Mouse (Mus musculus) fibroblast of lung, adult 2 months (primary cell): ENCODE measurements around the gene Med13.
A peak's percentile ranks its signal among the peaks of the same experiment; 100 is the strongest.
"Not testable (repeated sequence)": the region's sequence is repeated elsewhere in the genome, so short reads cannot be mapped to it uniquely, and the experiment has no call there.

Experiments used
- DNase-seq: peaks from one replicate; pipeline ENCODE4 v3.0.0-alpha.2; 2011; ENCODE audit warnings: low read depth

The Med13 gene

DNA sequence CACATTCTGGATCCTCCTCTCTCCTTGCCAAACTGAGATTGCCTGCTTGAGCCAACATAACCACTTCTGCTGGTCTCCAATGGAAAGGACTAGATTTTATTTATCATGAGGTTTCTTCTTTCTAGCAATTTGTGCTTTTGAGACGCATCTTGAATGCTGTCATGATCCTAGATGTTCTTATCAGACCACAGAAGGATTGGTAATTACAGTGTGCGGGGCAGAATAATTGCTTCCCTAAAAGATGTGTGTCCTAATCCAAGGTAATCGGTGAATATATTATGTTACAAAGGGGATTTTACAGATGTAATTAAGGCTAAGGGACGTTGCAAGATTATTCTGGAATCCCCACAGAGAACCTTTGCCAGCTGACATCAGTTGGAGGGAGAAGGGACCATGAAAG, 21.6 kb upstream of the Med13 start:
- no peak for DNase-seq

DNA sequence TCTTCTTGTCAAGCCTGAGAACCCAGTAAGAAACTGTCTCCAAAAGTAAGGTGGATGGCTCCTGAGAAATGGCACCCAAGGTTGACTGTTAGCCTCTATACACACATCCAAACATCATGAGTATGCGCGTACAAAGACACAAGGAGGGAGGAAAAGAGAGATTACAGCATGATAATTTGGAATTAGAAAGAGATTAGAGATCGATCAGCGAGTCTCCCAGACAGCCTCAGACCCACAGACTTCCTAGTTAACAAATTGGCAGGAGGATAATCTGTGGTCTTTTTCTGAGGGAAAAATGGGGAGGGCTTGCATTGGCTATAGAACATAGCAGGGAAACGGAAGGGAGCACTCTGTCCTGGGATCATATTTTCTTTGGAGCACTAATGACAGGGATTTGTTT, 20.4 kb upstream of the Med13 start:
- DNase-seq = no peak

DNA sequence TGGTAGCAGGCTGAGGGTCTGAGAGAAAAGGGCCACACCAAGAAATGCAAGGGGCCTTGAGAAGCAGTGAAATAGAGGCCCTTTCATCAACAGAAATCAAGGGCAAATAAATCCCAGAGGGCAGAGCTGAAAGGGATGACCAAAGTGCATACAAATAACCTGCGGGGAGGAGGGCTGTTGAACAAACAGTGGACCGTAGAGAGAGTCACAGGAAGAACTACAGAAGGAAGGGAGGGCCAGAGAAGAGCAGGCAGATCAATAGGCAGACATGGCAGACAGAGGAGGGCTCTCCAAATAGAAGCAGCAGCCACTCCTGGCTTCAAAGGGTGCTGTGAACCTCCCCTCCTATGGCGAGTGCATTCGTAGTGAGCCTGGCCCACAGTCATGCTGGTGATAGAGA, 19.3 kb upstream of the Med13 start:
- DNase-seq = no peak

DNA sequence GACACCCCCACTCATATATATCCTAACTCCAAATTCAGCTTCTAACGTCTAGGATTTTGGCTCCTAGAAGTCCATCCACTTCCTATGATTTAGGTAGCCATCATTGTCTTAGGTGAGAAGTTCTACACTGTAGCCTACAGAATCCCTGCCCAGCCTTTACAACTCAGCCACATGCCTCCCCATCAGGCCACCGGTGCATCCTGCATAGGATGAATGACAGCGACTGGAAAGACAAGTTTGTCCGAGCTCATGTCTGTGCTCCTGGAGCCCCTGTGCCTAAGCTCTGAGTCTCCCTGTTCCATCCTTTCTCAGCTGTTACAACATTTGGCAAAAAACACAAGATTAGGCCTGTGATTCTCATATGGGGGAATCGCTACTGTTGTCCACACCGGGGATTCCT, 17.7 kb upstream of the Med13 start:
- no peak for DNase-seq

DNA sequence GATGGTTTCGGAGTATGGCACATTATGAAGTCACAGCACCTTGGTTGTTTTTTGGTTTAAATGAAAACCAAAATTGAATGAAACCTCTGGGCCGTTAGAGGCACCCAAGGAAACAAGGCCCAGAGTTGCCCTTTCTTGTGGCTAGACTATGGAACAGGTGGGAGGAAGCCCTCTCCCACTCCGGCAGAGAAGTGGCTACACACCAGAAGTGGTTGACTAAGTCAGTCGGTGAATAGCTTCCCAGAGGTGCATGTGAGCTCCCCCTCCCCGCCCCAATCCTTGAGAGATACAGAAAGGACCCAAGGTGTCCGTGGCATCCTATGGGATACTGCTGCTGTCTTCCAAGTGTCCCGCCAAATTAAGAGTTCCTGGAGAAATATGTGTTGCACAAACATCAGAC, 13.9 kb upstream of the Med13 start:
- DNase-seq = no peak

DNA sequence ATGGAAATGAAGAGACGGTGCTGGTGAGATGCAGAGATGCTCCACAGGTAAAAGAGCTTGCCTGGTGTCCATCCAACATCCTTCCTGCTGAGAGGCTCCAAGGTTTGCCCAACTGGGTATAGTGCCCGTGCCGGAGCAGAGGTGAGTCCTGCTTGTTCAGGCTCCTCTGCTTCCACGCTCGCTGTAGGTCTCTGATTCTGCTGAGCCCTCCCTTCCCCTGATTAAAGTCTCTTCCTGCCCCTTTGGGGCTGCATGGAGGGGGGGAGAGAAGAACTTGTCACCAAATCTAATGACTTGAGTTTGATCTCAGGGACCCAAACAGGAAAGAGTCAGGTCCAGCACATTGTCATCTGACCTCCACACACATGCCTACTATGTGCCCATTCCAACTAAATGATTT, 12.5 kb upstream of the Med13 start:
- no peak for DNase-seq

DNA sequence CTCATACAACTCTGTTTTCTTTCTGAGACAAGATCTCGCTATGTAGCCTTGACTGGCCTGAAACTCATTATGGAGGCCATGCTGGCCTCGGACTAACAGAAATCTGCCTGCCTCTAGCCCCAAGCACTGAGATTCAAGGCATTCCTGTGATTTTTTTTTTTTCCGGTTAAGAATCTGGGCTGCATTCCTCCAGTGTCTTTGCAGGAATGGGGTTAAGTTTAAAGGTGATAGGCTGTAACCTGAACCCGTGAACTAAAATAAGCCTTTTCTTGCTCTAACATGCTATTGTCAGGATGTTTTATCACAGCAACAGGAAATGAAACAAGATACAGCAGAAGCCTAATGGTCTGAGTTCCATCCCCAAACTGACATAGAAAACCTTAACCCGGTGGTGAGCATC, 11.6 kb upstream of the Med13 start:
- DNase-seq = no peak

DNA sequence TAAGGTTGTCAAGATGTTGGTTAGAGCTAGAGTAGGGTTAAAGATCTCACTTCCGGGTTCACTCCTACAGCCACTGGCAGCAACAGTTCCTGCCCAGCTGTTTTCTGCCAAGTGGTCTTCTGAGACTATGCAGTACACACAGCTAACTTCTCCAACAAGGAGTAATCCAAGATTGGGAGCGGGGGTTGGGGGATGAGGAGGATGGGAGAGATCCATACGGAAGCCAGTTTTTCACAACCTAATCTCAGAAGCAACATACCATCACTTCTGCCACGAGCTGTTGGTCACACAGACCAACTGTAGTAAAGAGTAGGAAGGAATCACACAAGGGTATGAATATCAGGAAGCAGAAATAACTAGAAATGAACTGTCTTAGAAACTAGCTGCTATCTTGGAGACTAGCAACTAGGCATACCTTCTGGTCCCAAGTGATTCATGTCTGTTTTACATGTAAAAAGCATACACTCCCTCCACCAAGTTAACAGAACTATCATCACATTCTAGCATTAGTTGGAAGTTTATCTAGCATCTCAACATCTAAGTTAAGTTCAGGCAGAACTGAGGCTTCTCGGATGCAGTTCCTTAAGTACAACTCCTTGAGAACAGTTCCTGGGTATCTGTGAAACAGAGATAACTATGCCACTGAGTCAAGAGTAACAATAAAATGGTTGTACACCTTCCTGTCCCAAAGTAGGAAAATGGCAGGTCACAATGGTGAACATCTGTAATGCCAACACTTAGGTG, 7.5 kb upstream of the Med13 start:
- DNase-seq = no peak

DNA sequence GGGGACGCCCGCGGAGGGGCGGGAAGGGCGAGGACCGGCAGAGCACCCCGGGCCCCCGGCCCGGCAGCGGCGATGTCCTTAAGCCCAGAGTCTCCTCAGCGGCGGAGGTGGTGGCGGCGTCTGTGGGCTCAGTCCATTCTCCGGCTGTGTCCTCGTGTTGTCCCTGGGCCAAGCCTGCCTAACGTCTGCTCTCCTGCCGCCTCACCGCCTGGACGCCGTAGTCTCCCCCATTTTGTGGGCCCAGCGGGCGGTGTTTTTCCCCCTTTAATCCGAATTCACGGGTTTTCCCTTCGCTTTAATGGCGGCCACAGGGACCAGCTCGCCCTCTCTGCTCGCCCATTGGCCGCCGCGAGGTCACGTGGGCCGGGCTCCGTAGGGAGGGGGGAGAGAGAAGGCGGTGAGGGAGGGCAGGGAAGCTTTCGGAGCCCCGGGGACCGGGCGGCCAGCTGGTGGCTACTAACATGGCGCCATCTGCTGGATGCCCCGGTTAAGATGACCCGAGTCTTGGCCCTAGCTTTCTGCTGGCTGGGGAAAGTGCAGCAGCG, 654 bp upstream of the Med13 start:
- peak; percentile 93 for DNase-seq

DNA sequence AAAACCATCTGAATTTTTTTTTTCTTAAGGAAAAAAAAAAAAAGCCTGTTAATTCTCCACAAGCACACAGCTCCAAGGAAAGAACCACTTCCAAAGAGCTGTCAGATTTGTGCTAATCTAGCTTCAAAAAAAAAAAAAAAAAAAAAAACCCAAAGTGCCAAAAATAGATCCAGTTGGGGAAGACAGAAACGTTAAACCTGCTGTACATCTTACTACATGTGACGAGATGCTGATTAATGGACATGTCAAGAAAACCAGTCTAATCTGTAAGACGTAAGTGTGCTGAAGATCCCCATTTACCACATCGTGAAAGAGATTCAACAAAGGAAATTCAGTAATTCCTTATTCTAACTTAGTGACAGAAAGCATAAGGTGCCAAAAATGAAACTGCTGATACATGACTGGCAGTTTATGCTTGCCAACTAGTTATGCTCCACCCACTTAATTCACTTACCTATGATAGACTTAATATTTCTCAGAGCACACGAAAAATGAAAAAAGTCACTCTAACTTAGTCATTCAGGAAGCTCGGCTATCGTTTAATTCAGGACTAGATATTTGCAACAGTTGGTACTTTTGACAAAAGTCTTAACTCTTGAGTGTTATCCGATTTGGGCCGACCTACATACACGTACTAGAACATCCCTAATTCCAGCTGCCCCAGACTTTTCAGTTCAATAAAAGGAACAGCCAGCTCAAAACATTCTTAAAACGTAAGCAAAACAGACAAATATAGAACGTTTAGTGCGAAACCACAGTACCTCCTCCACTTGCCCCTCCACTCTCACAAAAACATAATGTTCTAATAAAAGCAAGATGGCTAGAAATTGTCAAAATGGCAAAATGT, 1.2 kb downstream of the Med13 start:
- peak; percentile 26 for DNase-seq

DNA sequence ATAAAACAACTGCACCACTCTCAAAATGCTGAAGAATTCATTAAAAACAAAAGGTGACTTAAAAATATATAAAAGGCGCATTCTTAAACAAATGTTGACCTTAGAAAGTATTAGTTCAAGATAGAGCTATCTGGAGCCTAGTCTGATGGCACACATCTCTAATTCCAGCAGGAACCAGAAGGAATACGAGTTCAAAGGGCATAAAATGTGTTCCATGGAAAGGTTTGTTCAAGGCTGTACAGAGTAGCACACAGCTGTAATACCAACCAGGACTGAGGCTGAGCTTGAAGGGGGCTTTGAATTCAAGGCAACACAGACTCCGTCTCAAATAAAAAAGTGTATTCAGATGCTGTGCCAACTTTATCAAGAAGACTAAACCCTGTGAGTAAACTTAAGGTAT, 3.8 kb downstream of the Med13 start:
- no peak for DNase-seq

DNA sequence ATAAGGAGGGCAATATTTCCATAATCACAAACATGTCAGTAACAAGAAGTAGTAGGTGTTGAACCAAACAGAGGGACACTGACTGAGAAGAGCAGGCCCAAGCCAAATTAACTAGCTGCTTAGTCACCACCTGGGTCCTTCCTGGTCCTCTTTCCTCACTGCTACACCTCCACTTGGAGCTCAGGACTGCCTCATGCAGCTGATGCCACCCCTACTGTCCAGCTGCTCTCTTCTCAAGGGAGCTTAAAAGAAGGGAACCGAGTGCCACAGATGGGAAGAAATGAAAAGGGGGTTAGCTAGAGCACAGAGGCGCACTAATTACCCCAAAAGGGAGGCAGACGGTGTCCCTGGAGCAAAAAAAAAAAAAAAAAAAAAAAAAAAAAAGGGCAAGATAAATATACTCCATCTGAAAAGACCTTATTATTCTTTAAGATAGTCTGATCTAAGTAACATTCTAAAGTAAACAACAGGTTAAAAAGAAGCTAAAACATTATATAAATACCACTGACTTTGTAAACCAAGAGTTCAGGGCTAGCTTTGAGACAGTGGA, 5.6 kb downstream of the Med13 start:
- no peak for DNase-seq

DNA sequence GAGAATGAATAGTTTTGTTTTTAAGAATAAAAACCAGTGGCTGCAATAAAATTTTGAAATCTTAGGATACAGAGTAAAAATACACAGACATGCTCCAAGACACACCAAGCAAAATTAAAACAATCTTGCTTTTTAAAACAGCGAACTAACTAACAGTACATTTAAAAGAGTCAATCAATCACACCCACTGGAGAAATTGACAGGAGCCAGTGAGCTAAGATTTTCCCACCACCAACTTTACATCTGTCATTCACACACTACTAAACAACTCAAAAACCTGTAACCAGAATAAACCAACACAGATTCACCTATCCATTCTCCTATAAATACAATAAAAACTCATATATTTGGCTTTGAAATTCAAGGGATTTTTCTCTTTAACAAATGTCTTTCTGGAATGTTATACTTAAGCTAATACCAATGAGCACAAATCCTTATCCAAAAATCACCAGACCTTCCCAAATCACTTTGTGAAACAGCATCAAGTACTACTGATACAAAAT, 6.7 kb downstream of the Med13 start:
- no peak for DNase-seq

DNA sequence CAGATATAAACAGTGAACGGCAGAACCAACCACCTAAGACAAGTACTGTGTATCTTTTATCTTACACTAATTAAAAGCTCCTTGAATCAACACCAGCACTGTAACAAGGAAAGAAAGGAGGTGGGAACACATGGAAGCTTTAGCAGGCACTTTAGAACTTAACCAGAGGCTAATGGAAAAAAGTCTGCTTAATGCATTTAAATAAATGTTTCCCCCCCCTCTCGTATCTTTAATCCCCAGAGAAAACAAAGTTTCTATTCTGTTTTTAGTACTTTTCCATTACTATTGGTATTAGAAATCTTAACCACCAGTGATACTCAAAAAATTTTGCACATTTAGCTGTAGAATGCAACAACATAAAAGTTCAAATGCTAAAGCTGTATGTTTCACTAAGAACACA, 8.1 kb downstream of the Med13 start:
- no peak for DNase-seq

DNA sequence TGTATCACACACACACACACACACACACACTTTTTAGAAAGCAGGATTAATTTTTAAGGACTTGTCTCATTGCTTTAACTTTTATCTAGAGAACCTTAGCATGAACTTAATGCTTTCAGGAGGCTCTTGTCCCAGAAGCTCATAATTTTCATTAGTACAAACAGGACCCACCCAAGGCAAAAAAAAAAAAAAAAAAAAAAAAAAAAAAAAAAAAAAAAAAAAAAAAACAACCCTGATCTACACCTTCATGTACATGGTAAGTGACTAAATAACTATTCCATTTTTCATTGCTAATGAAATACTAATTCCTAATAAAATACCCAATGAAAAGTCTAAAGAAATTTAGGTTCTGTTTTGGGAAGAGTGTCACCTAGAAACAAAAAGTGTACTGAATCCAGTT, 8.5 kb downstream of the Med13 start:
- DNase-seq = no peak

DNA sequence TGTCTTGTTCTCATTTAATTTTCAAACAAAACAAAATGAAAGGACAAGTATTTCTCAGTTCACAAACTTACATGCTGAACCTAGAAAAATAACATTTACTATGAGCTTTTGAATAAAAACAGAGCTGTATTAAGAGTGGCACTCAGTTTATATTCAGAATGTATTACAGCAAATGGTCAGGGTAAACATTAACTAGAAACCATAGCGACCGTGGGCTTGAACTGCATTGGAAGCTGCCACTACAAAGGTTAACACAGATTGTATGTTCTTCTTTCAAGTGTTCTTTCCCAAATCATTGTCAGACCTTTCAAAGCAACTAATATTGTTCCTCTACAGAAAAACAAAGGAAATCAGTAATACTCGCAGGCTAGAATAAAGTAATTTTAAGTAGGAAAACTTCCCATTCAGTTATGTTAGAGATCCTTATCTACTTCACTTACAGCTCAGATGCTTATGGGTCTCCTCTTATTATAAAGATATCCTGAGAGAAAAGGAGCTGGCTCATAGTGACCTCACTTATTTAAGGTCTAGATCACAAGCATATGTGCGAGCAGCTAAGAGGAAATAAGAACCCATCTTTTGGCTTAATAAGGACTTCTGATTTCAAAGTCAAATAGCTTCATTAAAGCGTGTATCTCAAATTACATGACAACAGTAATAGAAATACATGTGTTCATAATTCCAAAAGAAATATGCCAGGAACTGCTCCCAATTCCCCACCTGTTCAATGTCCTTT, 9.8 kb downstream of the Med13 start:
- DNase-seq = no peak

DNA sequence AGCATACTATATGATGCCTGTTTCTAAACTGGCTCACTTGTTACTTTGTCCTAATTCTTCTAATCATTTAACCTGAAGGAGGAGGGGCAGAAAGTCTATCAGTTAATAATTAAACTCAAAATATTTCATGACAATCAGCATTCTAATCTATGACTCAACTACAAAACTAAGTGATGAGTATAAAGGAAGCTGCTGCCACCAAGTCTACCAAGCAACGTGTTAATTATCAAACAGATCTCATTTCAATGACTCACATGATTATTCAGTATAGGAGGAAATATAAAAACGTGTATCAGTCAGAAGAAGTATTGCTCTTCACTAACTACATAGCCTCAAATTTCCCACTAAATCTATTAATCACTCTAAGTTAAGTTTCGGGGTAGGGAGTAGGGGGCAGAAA, 10.9 kb downstream of the Med13 start:
- DNase-seq = no peak

DNA sequence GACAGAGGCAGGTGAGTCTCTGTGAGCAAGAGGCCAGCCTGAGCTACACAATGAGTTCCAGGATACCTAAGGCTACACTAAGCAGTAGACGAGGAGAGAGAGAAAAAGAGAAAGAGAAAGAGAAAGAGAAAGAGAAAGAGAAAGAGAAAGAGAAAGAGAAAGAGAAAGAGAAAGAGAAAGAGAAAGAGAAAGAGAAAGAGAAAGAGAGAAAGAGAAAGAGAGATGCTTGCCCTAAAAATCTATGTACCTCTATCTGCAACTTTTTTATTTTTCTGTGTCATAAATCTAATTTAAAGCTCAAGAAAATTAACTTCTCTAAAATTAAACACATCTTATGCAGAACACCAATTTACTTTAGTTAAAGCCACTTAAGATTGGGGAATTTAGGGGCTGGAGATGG, 12.5 kb downstream of the Med13 start:
- DNase-seq = not testable (repeated sequence)

DNA sequence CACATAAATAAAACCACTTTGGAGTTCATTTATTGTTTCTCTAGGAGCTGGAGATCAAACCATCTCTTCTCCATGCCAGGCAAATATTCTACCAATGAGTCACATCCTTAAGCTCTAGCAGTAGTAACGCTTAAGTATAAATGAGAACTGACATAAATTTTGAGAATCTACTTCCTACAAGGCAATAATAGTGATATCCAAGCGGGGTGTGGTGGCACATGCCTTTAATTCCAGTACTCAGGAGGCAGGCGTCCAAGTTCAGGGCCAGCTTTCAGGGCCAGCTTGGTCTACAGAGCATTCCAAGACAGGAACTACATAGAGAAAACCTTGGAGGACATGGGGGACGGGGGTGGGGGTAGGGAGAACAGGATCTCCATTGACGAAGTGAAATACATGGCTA, 33.2 kb downstream of the Med13 start:
- peak; percentile 31 for DNase-seq

DNA sequence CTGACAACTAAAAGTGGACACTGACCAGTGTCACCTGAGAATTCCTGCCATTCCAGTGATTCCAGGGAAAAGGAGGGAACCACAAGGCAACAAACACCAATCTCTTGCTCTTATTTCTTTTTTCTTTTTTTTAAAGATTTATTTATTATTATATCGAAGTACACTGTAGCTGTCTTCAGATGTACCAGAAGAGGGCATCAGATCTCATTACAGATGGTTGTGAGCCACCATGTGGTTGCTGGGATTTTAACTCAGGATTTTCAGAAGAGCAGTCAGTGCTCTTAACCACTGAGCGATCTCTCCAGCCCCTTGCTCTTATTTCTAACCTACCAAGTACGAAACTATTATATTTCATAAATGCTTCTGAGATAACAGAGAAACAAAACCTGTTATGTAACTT, 42.4 kb downstream of the Med13 start:
- not testable (repeated sequence) for DNase-seq

DNA sequence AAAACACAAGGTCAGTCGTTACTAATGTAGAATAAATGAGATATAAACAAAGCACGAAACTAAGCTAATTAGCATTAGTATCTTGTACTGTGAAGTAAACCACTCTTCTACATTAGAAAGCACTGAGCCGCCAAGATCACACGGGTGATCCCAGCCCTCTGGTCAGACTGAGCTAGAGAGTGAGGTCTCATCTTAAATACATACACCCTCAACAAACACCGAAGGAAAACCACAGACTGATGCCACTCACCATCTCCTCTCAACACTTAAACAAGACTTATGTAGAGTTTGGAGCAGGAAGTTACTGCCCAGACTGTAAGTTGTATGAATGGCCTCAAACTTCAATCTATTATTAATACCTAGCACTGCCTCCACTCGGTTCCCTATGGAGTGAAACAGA, 47.1 kb downstream of the Med13 start:
- DNase-seq = no peak

DNA sequence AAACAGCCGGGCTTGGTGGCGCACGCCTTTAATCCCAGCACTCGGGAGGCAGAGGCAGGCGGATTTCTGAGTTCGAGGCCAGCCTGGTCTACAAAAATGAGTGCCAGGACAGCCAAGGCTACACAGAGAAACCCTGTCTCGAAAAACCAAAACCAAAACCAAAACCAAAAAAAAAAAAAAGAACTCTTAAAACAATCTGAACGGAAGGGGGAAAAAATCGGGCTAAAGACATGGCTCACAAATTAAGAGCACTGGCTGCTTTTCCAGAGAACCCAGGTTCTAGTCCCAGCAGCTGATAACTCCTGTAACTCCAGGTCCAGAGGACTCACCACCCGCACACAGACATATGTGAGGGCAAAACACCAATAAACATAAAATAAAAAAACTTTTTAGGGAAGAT, 65.2 kb downstream of the Med13 start:
- DNase-seq = not testable (repeated sequence)
